Mouse (Mus musculus): ENCODE data around the gene Gatb. TPM values are rescaled to one million over a fixed set of nuclear protein-coding genes. Genes with fewer than 3 reads are reported as not detected.

The Gatb gene
- polyA plus RNA-seq, 1 experiment = 10.7 TPM

- DNase-seq (ENCODE audit: low read depth) = no peak
Observed at GRCm38 (mm10) chr3:85592640-85593252, 18.8 kb downstream of the Gatb start.

DNA sequence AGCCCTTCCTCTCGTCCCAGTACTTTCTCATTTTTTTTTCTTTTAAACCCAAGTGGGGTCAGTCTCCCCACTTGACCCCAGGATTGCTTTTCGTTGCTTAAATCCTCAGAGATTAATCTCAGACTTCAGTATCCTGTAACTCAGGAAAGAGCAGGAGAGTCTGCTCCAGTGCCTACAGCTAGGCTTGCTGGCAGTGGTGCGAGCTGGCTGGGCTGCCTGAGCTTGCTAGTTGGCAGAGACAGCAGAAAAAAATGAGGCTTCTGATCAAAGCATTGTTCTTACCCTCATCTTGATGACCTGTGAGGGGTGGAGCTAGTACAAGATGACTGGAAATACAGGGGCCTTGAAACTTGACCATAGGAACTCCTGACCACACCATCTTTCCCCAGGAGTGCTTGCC is 20.5 kb downstream of the Gatb start:
- DNase-seq (ENCODE audit: low read depth) = peak; percentile 63

GRCm38 (mm10) chr3:85599526-85599925 is 25.6 kb downstream of the Gatb start:
- DNase-seq (ENCODE audit: low read depth) = no peak

GRCm38 (mm10) chr3:85601841-85602305 is 28.0 kb downstream of the Gatb start:
- no peak for DNase-seq (ENCODE audit: low read depth)

DNA sequence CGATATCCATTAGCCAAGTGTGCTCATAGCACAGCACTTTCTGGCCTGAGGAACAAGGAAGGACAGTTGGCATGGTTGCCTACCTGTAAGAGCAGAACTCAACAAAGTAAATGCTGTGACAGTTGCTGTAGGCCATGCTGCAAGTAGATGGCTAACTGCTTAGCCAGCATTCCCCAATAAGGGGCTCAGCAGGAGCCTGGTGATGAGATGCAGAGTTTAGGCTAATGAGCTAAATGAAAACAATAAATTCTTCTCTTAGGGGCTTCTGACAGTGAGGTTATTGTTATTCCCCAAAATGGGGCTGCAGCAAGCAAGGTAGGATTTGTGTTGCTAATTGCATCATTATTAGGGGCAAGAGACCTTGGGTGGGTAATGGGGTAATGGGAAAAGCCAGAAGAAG is 29.9 kb downstream of the Gatb start:
- no peak for DNase-seq (ENCODE audit: low read depth)

DNA sequence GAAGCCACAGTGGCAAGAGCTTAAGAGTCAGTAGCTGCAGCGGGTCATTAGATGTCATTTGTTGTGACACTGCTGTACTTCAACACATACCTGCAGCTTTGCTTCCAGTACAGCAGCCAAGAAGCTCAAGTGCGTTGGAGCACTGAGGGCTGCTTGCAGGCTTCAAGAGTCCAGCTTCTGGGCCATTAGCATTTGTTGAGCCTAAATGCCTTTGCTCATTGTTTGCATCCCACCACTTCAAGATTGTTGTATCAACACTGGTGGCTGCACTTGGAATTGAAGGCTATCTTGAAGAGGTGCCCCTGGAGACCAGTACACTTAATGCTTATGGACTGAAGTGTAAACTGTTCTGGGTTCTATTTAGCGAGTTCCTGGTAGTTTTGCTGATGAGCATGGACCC is 33.0 kb downstream of the Gatb start:
- DNase-seq (ENCODE audit: low read depth) = no peak

- no peak for DNase-seq (ENCODE audit: low read depth)
Observed at GRCm38 (mm10) chr3:85607753-85608152, 33.8 kb downstream of the Gatb start.

DNA sequence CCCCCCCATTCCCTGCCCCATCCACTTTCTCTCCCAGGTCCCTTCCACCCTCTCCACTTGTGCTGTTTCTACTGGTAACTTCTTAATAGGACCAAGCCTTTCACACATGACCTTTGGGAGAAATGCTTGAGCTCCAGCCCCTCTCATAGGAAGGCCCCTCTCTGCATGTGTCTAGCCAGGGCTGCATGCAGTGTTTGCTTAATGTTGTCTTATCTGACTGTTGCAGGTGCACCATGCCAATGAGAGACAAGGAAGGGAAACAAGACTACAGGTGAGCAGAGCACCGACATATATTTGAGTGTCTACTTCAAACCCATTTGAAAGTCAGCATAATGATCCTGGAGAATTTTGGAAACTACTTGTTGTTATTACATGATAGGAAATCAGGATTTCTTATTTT is 42.5 kb downstream of the Gatb start:
- no peak for DNase-seq (ENCODE audit: low read depth)

DNA sequence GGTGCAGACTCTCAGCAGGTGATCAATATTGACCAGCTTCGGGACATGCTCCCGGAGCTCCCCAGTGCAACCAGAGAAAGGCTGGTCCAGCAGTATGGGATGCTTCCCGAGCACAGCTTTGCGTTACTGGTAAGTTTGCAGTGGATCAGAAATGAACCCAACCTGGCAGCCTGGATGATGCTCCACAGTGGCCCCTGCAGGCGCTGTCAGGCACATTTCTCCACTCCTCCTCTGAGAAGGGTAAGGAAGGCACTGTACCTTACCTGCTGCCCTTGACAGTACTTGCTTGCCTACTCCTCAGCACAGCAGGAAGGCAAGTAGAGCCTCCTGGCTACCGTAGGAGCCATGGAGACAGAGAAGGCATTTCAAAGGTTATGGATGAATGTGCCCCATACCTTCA is 45.0 kb downstream of the Gatb start:
- DNase-seq (ENCODE audit: low read depth) = no peak

DNA sequence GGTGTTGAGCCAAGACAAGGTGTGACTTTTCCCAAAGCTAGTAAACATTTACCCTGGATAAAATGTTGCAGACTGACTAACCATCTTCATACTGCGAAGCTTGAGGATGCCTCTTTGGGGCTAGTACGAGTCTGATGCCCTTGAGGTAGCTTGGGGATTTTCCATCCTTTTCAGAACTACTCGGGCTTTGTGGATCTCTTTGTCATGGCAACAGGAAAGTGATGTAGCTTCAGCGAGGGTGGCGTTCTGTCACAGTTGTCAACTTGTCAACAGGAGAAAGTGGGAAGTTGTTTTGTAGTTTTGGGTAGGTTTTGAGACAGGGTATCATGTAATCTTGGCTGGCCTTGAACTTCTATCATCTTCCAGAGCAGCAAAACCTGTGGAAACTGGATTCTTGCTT is 45.4 kb downstream of the Gatb start:
- DNase-seq (ENCODE audit: low read depth) = no peak

DNA sequence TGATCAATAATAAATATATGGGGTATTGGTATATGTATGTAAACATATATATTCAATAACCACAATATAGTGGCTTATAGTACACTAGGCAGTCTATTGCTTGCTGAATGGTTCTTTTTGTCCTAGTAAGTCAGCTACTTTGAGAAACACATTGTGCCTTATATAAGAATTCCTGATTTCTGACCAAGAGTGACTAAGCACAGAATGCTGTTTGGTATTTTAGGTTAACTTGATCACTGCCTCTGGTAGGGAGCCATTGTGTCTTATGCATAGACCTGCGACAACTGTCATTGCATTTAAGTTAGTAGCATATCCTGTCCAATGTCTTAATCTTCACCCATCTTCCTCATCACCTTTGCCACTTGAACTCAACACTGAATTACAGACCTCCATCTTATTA is 45.8 kb downstream of the Gatb start:
- DNase-seq (ENCODE audit: low read depth) = no peak

DNA sequence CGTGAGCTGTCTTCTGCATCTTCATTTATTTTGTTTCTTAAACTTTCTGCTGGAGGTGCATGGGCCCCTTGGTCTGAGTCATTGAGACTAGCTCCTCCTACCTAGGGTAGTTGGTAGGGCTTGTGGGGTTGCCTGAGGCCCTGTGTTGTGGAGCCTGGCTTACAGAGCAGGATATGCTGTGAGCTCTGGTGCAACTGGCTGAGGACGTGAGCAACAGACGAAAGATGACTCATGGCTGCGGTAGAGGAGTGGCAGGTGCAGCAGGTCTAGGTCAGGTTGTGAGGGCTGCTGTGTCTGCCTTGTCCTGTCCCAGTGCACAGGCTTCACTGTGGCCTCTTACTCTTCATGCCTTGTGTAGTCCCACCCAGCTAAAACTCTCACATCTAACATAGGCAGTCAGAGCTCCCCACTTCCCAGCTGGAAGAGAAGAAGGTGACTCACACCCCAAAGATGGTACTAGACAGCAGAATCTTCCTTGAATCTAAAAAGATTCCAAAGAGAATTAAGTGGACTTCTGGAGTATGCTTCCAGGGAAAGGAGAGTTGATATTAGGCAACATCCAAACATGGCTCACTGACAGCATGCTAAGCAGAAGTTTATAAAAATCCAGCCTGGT is 56.1 kb downstream of the Gatb start:
- no peak for DNase-seq (ENCODE audit: low read depth)

GRCm38 (mm10) chr3:85633733-85634132 is 59.8 kb downstream of the Gatb start:
- DNase-seq (ENCODE audit: low read depth) = peak; percentile 51

- DNase-seq (ENCODE audit: low read depth) = no peak
Observed at GRCm38 (mm10) chr3:85634389-85635125, 60.6 kb downstream of the Gatb start.

DNA sequence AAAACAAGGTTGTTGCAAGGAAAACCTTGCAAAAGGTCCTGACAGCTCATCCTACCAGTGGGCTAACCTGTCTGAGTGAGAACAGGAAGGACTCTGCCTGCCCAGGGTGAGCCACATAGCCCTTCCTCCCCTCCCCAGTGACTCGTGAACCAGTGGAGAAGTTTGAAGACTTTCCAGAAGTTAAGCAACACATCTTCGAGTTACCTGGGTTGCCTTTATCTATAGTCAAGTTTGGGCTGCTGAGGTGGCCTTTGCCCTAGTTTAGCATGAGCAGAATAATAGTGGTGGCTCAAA is 61.2 kb downstream of the Gatb start:
- DNase-seq (ENCODE audit: low read depth) = peak; percentile 98

DNA sequence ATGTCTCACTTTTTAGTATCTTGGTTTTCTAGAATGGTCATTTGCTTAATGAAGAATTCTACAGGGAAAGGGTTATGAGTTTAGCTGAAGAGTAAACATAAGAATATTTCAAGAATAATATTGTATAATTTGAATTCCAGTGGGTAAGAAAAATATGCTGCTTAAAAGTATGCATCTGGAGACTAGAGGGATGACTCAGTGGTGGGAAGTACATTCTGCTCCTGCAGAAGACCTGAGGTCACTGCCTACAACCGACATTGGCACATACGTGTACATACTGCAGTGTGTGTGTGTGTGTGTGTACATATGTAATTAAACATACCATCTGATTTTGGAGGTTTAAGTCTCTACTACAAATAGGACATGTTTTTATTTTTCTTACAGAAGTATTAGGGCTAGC is 61.7 kb downstream of the Gatb start:
- no peak for DNase-seq (ENCODE audit: low read depth)

DNA sequence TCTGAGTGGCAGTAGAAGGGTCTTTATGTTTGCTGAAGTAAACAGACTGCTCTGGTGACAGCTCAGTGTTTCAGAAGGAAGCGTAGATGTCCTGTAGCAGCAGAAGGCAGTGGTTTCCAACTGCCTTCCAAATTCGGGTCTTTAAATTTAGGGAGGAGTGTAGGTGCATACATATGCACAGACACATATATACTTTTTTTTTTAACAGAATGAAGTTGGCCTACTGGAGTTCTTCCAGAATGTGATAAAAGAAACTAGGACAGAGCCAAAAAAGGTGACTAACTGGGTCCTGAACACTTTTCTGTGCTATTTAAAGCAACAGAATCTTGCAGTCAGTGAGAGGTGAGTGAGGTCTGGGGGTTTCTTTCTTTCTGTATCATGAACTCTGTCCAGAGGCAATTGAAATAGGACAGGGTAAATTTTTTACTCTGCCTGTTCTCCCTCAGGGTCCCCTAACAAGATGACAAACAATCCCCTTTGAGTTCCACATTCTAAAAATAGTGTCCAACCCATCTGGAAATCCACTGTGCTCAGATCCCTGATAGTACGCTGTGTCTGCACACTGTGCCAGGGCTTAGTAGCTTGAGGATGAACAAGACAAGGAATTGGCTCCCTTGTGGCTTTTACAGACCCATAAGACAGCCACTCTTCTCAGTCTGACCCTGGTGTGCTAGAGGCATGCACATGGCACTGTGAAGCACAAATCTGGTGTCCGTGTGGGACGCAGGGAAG is 63.0 kb downstream of the Gatb start:
- DNase-seq (ENCODE audit: low read depth) = no peak

DNA sequence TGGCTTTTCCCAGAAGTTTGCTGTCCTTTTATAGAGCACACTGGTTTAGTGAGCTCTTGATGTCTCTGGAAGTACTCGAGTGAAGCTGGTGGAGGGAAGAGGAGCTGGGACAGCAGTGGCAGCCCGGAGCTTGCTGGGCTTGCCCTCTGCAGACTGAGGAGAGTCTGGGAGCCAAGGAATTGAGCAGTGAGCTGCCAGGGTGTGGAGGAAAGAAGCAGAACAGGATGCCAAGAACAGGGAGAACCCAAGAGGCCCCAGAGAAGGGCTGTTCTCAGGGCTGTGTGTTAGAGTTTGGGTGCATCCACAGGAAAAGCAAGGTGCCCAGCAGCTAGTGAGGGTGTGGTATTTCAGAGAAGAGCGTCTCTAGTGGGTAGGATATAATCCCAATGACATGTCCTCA is 67.8 kb downstream of the Gatb start:
- DNase-seq (ENCODE audit: low read depth) = no peak

DNA sequence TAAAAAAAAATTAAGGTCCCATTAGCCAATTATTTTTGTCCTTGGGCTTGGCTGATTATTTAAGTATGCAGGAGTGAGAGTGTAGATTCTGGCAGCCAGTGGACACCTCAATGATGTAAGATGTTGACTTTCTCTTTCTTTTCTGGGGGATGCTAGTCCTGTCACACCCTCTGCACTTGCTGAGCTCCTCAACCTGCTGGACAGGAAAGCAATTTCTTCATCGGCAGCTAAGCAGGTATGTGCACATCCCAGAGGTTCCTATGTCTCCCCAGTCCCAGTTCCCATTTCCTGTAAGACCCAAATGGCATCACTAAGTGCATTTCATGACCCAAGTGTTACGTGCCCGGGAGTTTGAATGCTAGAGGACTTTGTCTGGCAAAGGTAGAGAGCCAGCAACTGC is 70.9 kb downstream of the Gatb start:
- DNase-seq (ENCODE audit: low read depth) = peak; percentile 61

DNA sequence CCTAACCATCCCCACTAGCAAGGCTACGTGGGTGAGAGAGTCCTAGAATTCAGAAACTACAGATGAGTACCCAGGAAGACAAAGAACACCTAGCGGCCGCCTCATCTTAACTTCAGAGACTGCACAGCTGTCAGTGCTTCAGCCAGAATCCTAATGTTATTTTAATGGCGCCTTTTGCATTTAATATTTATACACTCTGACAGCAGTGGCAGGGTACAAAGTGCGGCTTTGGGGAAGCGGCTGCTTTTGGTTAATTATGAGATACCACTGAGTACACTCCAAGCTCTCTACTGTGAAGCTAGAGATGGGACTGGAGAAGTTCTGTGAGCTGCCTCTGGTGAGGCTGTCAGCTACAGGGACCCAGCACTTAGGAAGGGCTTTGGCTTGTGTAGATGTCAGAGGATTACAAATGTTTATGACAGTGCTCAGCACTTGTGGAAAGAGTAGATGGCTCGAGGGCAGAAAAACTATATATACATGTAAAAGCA is 71.6 kb downstream of the Gatb start:
- DNase-seq (ENCODE audit: low read depth) = no peak

DNA sequence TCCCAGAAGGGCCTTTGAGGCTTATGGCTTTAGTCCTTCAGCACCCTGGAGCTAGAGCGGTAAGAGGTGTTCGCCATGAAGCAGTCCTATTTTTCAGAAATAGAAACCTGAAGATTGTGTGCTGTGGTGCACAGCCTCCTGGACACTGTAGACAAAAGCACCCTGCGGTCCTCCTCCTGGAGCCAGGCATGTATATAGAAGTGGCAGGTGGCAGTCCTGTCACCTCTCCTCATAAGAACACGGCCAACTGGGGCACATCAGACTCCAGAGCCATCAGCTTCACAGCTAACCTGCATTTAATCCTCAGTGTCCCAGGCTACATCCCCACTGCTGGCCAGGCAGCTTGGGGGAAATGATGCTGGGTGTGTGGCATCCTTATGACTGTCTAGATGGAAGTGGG is 75.3 kb downstream of the Gatb start:
- DNase-seq (ENCODE audit: low read depth) = no peak
